In genomic region chr17:27819971-27820567, GRCm38 (mm10) we compare ENCODE assay signal across 8 mouse cellular contexts. TPM values are rescaled to one million over a fixed set of nuclear protein-coding genes. Genes with fewer than 3 reads are reported as not detected.
DNase-seq lines count a peak whose midpoint lies in the region; ATAC-seq and TF ChIP-seq lines count a peak whose summit lies in the region.

No protein-coding gene starts in this region.

- peak overlapping the region; percentile 94 for H3K27ac ChIP-seq in heart, embryonic 15.5 days
- peak overlapping the region; percentile 87 for H3K27ac ChIP-seq in neural tube, embryonic 15.5 days (replicated peaks)

- H3K4me3 ChIP-seq in C2C12 (ENCODE audit: insufficient read depth, poor library complexity, severe bottlenecking) = peak overlapping the region; percentile 89
- peak overlapping the region; percentile 77 for H3K4me3 ChIP-seq in heart, embryonic 15.5 days
- peak overlapping the region; percentile 99 for H3K4me3 ChIP-seq in neural tube, embryonic 15.5 days (replicated peaks)

- no peaks in the 10 kb centered on the region for H3K9me3 ChIP-seq in heart, embryonic 15.5 days (replicated peaks)
- no peaks in the 10 kb centered on the region for H3K9me3 ChIP-seq in neural tube, embryonic 15.5 days (replicated peaks)

- ATAC-seq in erythroid progenitor cell, adult 5-6 weeks (replicated peaks; ENCODE audit: low FRiP score, poor library complexity, severe bottlenecking) = peak; percentile 11
- ATAC-seq in heart, embryonic 15.5 days (replicated peaks; ENCODE audit: insufficient number of reproducible peaks, insufficient read depth, low FRiP score, low read depth) = peak; percentile 73
- peak; percentile 86 for ATAC-seq in neural tube, embryonic 15.5 days (ENCODE audit: low FRiP score)

- no peaks in the 10 kb centered on the region for H3K27me3 ChIP-seq in C2C12 (ENCODE audit: control insufficient read depth, insufficient read depth, insufficient read length)
- H3K27me3 ChIP-seq in heart, embryonic 15.5 days = no peaks in the 10 kb centered on the region
- no peaks in the 10 kb centered on the region for H3K27me3 ChIP-seq in neural tube, embryonic 15.5 days (replicated peaks)

- peak overlapping the region; percentile 80 for H3K9ac ChIP-seq in heart, embryonic 15.5 days
- peak overlapping the region; percentile 94 for H3K9ac ChIP-seq in neural tube, embryonic 15.5 days (replicated peaks)

- H3K79me2 ChIP-seq in C2C12 (ENCODE audit: control insufficient read depth, insufficient read depth) = peaks cover 53% of the 10 kb centered on the region

- H3K4me1 ChIP-seq in heart, embryonic 15.5 days (replicated peaks) = peaks cover 26% of the 10 kb centered on the region
- peaks cover 29% of the 10 kb centered on the region for H3K4me1 ChIP-seq in neural tube, embryonic 15.5 days

- H3ac ChIP-seq in C2C12 (ENCODE audit: control insufficient read depth, insufficient read length, low read depth) = peak overlapping the region; percentile 100

- TF ChIP-seq CTCF in C2C12 (IDR thresholded peaks at IDR 0.05; ENCODE audit: control insufficient read depth, insufficient read depth, insufficient read length) = no peak

- peaks cover 49% of the 10 kb centered on the region for H3K79me3 ChIP-seq in C2C12 (ENCODE audit: low read depth)

- no peaks in the 10 kb centered on the region for H3K36me3 ChIP-seq in C2C12 (ENCODE audit: control insufficient read depth, insufficient read depth)
- no peaks in the 10 kb centered on the region for H3K36me3 ChIP-seq in heart, embryonic 15.5 days
- H3K36me3 ChIP-seq in neural tube, embryonic 15.5 days = 0 out of 2 replicates have a peak, but pooled peaks cover 2% of the 10 kb centered on the region

- WGBS in heart, embryonic 15.5 days = under 1% methylated on average over 49 of the region's 62 CpGs
- WGBS in neural tube, embryonic 15.5 days = under 1% methylated on average over 46 of the region's 62 CpGs

- peak overlapping the region; percentile 80 for H3K4me2 ChIP-seq in heart, embryonic 15.5 days
- H3K4me2 ChIP-seq in neural tube, embryonic 15.5 days = peak overlapping the region; percentile 84

- DNase-seq in adrenal gland, postnatal 10 days = peak; percentile 67
- peak; percentile 72 for DNase-seq in kidney, postnatal 14 days
- peak; percentile 57 to 65 for DNase-seq in lung, adult 18-20 months
- DNase-seq in urinary bladder, postnatal 10 days (ENCODE audit: low spot score) = peak; percentile 27

TF ChIP-seq in C2C12, 6 proteins besides CTCF, POLR2A, EP300 and RAD21:
- no peak for TF ChIP-seq MAX (IDR thresholded peaks at IDR 0.05)
- no peak for TF ChIP-seq FOSL1 (IDR thresholded peaks at IDR 0.05; ENCODE audit: insufficient read depth, low read length, poor library complexity, severe bottlenecking)
- TF ChIP-seq MYOD1 (IDR thresholded peaks at IDR 0.05; ENCODE audit: control insufficient read depth, insufficient read length, low read depth) = no peak
- TF ChIP-seq USF1 (IDR thresholded peaks at IDR 0.05; ENCODE audit: low read depth) = no peak
- TF ChIP-seq CEBPB (IDR thresholded peaks at IDR 0.05; ENCODE audit: low read depth) = no peak
- TF ChIP-seq MYOG (IDR thresholded peaks at IDR 0.05; ENCODE audit: control insufficient read depth, extremely low read depth, insufficient read length) = no peak

RNA-seq across cellular contexts. Expression of gene D17Wsu92e, which starts 0.4 kb away (rescaled TPM):
- 65.1 TPM for polyA plus RNA-seq in C2C12 (2012; fragmentation: generic; extraction: Trizol)
- 100 to 1,000 TPM; 132 to 137 TPM for total RNA-seq in adrenal gland, postnatal 10 days (2021)
- 66.7 and 69.2 TPM in 2 replicates for total RNA-seq in erythroid progenitor cell, adult 5-6 weeks (2015; ENCODE audit: low replicate concordance)
- total RNA-seq in erythroid progenitor cell, adult 5-6 weeks (2017; ENCODE audit: low replicate concordance) = 124 and 152 TPM in 2 replicates
- polyA plus RNA-seq in heart, embryonic 15.5 days (2015; fragmentation: Nextera tagmentation; extraction: Ambion mirVana) = 11.9 and 14.1 TPM in 2 replicates
- 9.3 and 12.2 TPM in 2 replicates for polyA plus RNA-seq in neural tube, embryonic 15.5 days (2015; fragmentation: Nextera tagmentation; extraction: Ambion mirVana)

RNA-seq across cellular contexts. Expression of gene Snrpc, which starts 17.9 kb away (rescaled TPM):
- polyA plus RNA-seq in C2C12 (2012; fragmentation: generic; extraction: Trizol) = 318 TPM
- total RNA-seq in adrenal gland, postnatal 10 days (2021) = 100 to 1,000 TPM in 1 of 2 experiments, 10 to 100 TPM in 1; 94.8 to 102 TPM
- total RNA-seq in erythroid progenitor cell, adult 5-6 weeks (2015; ENCODE audit: low replicate concordance) = 69.2 and 80.1 TPM in 2 replicates
- total RNA-seq in erythroid progenitor cell, adult 5-6 weeks (2017; ENCODE audit: low replicate concordance) = 29.2 and 44.5 TPM in 2 replicates
- polyA plus RNA-seq in heart, embryonic 15.5 days (2015; fragmentation: Nextera tagmentation; extraction: Ambion mirVana) = 186 and 202 TPM in 2 replicates
- 211 and 227 TPM in 2 replicates for polyA plus RNA-seq in neural tube, embryonic 15.5 days (2015; fragmentation: Nextera tagmentation; extraction: Ambion mirVana)

RNA-seq across cellular contexts. Expression of gene Uhrf1bp1, which starts 36.2 kb away (rescaled TPM):
- 6.6 TPM for polyA plus RNA-seq in C2C12 (2012; fragmentation: generic; extraction: Trizol)
- total RNA-seq in adrenal gland, postnatal 10 days (2021) = 10 to 100 TPM; 24.5 to 24.7 TPM
- total RNA-seq in erythroid progenitor cell, adult 5-6 weeks (2015; ENCODE audit: low replicate concordance) = 2.9 and 11.2 TPM in 2 replicates
- 4.2 and 6.0 TPM in 2 replicates for total RNA-seq in erythroid progenitor cell, adult 5-6 weeks (2017; ENCODE audit: low replicate concordance)
- 3.0 and 3.8 TPM in 2 replicates for polyA plus RNA-seq in heart, embryonic 15.5 days (2015; fragmentation: Nextera tagmentation; extraction: Ambion mirVana)
- 6.0 and 6.1 TPM in 2 replicates for polyA plus RNA-seq in neural tube, embryonic 15.5 days (2015; fragmentation: Nextera tagmentation; extraction: Ambion mirVana)

Comparison
In these comparisons a context has a peak if more than half of its experiments do, and no peak if none do; other contexts are left out.
1. Peak in every context shown above with its lines: DNase-seq, ATAC-seq, H3K4me3 ChIP-seq and H3K27ac ChIP-seq.
2. ATAC-seq: peak in every context shown above with its lines; median percentile 86 in neural tube, embryonic 15.5 days; 73 in heart, embryonic 15.5 days; 11 in erythroid progenitor cell, adult 5-6 weeks.